Mouse (Mus musculus) brain, embryonic 14.5 days (tissue): ENCODE results near the gene Cdkn1c.

Experiments
- CTCF ChIP-seq: fragments of 200-500 bp; IDR thresholded peaks from 2 replicates; pipeline ENCODE4 v1.5.1; 2012; ENCODE audit warnings: inconsistent platforms, mild to moderate bottlenecking, moderate library complexity, borderline replicate concordance; ENCODE audit not compliant: insufficient read depth, insufficient read length; ENCODE audit errors: extremely low read depth
- POLR2A ChIP-seq: fragments of 200-500 bp; IDR thresholded peaks from 2 replicates; pipeline ENCODE4 v1.6.1; 2012; ENCODE audit warnings: mild to moderate bottlenecking, inconsistent platforms, borderline replicate concordance; ENCODE audit not compliant: poor library complexity, insufficient read depth, insufficient read length, severe bottlenecking; ENCODE audit errors: extremely low read depth

DNA sequence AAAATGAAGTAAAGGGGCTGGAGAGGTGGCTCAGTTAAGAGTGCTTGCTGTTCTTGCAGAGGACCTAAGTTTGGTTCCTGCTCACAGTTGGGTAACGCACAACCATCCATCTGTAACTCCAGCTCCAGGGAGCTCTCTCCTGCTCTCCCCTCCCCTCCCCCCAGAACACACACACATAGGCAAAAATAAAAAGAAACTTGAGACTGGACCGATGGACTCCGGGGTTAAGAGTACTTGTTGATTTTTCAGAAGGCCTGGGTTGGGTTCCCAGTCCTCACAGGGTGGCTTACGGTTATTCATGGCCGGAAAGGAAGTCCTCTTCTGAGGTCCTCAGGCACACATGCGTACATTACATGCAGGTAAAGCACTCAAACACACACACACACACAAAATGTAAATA lies 43.1 kb upstream of the Cdkn1c start:
- TF ChIP-seq POLR2A (no peak), CTCF (no peak)
